Mouse (Mus musculus) NIH3T3 (cell line): ENCODE measurements around the gene Rundc1.
"Not testable (repeated sequence)": the region's sequence is repeated elsewhere in the genome, so short reads cannot be mapped to it uniquely, and the experiment has no call there.

ENCODE experiments used
- DNase-seq: peaks from one replicate; pipeline ENCODE4 v3.0.0-alpha.2; 2012; ENCODE audit warnings: low read depth

Rundc1 gene

DNA sequence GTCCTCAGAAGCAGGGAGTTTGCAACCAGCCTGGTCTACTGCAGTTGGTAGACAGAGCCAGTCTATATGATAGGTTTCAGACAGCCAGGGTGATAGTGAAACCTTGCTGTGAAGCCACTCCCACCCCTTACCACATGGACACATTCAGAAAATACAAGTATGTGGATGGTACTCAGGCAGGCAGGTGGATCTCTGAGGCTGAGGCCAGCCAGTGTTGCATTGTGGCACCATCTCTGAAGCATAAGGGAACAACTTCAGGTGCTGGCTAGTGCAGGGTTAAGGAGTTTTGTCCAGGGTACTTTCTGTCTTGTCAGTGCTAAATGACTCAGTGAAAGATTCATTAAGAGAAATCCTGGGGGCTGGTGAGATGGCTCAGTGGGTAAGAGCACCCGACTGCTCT lies 21.4 kb downstream of the Rundc1 start:
- DNase-seq: no peak

DNA sequence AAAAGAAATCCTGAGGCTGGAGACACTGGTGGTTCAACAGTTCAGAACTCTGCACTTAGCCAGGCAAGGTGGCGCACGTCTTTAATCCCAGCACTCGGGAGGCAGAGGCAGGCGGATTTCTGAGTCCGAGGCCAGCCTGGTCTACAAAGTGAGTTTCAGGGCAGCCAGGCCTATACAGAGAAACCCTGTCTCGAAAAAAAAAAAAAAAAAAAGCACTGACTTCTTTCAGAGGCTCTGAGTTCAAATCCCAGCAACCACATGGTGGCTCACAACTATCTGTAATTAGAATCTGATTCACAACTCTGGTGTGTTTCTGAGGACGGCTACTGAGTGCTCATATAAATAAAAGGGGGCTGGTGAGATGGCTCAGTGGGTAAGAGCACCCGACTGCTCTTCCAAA lies 22.0 kb downstream of the Rundc1 start:
- not testable (repeated sequence) for DNase-seq

DNA sequence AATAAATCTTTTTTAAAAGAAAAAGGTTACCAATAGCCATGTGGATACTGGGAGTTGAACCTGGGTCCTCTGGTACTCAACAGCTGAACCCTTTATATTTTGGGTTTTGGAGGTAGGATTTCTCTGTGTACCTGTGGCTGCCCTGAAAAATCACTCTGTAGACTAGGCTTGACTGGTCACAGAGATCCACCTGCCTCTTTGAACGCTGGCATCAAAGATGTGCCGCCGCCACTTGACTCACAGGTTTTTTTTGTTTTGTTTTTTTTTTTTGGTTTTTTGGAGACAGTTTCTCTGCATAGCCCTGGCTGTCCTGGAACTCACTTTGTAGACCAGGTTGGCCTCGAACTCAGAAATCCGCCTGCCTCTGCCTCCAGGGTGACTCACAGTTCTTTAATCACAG lies 22.9 kb downstream of the Rundc1 start:
- DNase-seq: no peak

DNA sequence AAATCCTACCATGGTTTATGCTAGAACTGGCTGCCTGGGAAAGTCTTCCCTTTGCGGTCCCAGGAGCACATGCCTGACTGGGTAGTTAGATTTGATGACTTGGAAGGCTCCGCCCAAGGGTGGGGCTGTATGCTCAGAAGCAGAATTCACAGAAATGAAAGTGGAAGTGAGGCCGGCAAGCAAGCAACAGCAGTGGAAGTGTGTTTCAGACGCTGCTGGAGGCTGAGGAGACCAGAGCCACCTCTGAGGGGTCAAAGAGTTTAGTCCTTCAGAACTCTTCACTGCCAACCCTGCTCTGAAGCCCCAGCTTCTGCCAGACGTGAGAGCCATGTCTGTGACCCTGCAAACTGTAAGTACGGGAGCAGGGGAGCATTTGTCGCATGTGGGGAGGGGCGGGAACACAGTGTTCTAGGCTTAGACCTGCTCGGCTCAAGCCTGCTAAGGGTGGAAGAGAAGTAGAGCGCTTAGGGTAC lies 23.4 kb downstream of the Rundc1 start, which contains the start of gene Ifi35:
Gene Ifi35, plus strand, starts transcription at position 134 of the 473 bp plus-strand sequence.
- peak; percentile 94 for DNase-seq

DNA sequence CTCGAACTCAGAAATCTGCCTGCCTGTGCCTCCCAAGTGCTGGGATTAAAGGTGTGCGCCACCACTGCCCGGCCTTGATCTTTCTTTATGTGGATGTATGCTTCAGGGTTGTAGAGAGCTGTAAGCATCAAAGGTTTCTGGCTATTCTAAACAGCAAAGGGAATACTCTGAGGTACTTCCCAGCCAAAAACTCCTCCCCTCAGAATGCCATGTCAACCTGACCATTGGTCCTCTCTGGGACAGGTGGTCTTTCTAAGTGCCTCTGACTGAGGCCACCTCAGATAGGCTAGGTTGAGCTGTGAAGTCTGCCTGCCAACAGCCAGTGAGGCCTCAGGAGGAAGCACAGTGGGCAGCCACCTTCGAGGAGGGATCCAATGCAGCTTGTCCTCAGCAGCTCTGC lies 24.0 kb downstream of the Rundc1 start:
- peak; percentile 37 for DNase-seq

DNA sequence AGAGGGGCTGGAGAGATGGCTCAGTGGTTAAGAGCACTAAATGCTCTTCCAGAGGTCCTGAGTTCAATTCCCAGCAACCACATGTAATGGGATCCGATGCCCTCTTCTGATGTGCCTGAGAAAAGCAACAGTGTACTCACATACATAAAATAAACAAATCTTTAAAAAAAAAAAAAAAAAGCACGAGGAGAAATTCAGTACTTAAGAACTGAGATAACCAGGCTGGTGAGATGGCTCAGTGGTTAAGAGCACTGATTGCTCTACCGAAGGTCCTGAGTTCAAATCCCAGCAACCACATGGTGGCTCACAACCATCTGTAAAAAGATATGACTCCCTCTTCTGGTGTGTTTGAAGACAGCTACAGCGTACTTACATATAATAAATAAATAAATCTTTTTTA lies 24.7 kb downstream of the Rundc1 start:
- DNase-seq: not testable (repeated sequence)

DNA sequence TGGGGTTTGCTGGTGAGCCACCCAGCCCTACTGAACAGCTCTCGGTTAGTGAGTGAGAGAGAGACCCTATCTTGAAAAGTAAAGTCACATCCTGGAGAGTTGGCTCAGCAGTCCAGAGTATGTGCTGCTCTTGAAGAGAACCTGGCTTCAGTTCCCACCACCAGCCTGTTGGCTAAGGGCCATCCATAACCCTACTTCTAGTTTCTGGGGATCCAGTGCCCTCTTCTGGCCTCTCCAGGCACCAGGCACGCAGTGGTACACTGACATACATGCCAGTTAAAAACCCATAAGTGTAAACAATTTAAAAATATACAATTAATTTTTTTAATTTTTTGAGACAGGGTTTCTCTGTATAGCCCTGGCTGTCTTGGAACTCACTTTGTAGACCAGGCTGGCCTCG lies 25.5 kb downstream of the Rundc1 start:
- DNase-seq: peak; percentile 61

DNA sequence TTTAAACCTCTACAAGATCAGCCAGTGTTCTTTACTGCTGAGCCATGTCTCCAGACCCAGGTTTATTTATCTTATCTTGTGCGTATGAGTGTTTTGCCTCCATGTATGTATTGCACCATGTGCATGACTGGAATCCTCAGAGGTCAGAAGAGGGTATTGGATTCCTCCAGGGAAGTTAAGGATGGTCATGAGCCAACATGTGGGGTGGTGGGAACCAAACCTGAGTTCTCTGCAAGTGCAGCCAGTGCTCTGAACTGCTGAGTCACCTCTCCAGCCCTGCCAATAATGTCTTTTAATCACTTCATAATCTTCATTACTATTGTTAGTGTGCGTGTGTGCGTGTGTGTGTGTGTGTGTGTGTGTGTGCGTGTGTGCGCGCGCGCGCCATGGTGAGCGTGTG lies 26.7 kb downstream of the Rundc1 start:
- peak; percentile 67 for DNase-seq

DNA sequence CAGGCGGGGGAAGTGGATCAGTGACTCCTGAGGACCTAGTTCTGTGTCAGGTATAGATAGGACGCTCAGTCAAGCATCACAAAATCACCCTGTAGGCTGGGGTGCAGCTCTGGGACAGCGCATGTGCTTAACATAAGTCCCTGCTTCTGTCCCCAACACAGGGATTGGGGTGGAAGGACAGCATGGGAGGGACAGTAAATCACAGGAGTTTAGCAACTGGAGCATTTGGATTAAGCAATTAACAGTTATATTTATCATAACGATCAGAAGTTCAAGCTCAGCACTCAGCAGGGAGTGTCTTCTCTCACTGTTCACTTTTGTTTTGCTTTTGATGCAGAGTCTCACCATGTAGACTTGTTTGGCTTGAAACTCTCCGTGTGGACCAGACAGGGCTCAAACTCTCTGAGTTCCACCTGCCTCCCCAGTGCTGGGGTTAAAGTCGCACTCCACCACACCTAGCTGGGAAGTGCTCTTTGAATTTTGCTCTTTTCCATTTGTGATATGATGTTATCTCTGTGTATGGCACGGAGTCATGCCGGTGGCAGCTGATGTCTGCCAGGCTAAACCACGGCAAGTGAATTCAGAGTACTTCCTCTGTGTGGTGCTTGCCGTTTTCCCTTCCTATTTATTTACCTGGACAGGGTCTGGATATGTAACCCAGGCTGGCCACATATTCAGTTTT lies 27.3 kb downstream of the Rundc1 start:
- no peak for DNase-seq

DNA sequence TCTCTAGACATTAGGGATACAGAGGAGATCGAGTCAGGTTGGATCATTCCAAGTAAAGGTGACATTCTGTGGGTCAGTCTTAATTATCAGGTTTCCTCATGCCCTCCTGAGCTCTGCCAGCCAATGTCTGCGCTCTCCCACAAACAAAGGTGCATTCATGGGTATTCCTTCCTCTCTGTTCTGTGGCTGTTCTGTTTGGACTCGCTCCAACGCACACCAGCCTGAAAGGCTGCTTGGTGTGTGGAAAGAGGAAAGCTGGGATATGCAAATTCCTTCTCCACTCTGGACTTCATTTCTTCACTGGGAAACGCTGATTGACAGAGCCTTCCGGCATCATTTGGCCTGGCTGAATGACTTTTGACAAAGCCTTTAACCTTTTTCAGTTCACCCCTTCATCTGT lies 29.8 kb downstream of the Rundc1 start:
- peak; percentile 62 for DNase-seq

DNA sequence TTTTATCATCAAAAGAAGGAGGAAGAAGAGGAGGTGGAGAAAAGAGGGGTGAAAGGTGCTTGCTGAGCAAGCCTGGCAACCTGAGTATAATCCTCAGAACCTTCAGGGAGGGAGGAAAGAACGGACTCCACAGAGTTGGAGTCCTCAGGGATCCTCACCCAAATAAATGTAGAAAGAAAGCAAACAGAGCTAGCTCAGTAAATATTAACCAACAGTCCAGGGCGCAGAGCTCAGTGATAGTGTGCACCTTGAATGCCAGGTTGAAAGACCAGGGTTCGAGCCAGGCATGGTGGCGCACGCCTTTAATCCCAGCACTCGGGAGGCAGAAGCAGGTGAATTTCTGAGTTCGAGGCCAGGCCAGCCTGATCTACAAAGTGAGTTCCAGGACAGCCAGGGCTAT lies 30.7 kb downstream of the Rundc1 start:
- no peak for DNase-seq

DNA sequence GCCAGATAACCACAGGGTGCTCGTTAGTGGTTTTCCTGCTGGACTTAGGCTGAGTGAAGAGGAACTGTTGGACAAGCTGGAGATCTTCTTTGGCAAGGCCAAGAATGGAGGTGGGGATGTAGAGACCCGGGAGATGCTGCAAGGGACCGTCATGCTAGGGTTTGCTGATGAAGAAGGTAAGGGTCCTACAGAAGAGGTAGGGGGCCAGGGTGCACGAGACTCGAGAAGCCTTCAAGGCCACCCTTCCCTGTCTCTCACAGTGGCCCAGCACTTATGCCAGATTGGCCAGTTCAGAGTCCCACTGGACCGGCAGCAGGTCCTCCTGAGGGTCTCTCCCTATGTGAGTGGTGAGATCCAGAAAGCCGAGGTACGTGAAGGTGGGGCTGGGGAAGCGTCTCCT lies 32.7 kb downstream of the Rundc1 start:
- no peak for DNase-seq

DNA sequence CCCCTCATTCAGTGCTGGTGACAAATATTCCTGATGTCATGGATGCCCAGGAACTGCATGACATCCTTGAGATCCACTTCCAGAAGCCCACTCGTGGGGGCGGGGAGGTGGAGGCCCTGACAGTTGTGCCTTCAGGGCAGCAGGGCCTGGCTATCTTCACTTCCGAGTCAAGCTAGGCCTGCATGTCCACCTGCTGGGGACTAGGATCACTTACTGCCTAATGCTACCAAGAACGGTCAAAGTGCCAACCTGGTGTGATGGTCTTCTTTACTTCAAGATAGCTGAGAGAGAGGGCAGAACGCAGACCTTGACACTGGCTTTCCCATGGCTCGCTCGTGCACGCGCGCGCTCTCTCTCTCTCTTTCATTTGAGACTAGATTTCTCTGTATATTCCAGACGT lies 33.3 kb downstream of the Rundc1 start:
- no peak for DNase-seq

DNA sequence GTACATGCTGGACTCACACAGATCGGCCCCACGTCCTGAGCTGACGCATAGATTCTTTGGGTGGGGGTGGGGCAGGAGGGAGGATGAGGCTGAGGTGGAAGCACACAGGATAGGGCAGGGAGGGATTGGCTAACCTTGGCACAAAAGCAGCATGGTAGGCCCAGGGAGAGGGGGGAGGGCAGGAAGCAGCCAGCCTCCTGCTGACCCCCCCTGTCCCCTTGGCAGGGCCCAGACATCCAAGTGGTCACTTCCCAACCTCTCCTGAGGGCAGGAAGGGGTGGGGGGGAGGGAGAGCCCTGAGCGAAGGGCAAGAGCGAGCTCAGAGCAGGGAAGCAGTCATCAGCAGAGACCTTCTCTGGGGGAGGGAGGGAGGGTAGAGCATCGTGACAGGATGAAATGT lies 34.8 kb downstream of the Rundc1 start:
- no peak for DNase-seq

DNA sequence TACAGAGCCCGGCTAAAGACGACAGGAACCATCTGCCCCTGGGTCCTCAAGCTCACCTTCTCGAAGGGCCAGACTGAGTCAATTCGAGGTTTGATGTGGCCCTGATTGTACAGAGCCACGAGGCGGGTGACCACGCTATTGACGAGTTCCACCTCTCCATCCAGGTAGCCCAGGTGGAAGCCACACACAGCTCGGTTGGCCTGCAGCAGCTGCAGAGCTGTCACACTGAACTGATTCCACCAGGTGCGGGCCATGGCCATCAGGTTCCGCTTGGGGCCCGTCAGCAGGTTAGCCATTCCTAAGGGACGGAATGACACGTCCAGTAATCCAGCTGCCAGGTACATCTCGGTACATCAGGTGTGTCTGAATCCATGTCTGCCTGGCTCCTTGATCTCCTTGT lies 35.4 kb downstream of the Rundc1 start:
- DNase-seq: no peak

DNA sequence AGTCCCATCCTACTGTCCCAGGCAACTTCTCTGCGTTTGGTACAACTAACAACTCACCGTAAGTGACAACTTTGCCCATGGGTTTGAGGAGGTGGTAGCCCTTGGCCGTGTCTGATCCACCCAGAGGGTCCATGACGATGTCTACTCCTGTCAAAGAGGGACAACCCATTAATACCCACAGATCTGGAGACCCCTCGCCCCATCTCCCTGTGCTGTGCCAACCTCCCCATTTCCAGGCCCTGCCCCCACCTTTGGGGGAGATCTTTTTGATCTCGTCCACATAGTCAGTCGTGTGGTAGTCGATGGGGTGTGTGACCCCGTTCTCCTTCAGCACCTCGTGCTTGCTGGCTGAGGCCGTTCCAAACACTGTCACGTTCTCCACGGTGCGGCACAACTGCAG lies 37.3 kb downstream of the Rundc1 start:
- no peak for DNase-seq

DNA sequence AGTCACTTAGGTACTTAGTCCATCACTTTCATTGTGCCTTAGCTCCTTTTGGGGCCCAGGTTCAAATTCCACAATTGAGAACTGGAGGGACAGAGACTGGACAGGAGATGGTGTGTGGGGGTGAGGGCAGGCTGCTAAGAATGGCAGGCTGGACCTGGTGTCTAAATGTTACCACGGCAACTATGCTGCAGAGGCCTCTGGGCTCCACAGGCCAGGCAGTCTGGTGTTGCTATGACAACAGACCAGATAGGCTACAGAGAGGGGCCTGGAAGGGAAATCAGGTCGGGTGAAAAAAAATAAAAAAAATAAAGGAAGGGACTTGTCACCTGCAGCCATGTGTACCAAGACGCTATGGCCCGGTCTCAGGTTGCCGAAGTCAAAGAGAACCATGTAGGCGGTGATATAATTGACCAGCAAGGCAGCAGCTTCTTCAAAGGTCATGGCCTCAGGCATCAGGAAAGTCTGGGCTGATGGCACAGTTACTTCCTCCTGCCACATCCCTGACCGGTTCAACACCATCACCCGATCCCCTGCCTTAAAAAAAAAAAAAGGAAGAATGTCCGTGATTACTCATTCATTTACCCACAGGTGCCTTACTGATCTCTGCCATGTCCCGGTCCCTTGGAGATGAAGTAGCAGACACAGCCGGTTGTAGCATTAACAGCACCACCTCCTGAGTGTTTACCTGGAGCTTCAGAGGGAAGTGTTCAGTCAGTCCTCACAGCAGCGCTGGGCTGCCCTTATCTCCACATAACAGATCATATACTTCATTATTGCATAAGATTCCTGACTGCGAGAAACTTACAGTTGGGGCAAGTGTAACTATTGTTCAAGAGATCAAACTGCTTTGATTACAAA lies 37.9 kb downstream of the Rundc1 start:
- no peak for DNase-seq

DNA sequence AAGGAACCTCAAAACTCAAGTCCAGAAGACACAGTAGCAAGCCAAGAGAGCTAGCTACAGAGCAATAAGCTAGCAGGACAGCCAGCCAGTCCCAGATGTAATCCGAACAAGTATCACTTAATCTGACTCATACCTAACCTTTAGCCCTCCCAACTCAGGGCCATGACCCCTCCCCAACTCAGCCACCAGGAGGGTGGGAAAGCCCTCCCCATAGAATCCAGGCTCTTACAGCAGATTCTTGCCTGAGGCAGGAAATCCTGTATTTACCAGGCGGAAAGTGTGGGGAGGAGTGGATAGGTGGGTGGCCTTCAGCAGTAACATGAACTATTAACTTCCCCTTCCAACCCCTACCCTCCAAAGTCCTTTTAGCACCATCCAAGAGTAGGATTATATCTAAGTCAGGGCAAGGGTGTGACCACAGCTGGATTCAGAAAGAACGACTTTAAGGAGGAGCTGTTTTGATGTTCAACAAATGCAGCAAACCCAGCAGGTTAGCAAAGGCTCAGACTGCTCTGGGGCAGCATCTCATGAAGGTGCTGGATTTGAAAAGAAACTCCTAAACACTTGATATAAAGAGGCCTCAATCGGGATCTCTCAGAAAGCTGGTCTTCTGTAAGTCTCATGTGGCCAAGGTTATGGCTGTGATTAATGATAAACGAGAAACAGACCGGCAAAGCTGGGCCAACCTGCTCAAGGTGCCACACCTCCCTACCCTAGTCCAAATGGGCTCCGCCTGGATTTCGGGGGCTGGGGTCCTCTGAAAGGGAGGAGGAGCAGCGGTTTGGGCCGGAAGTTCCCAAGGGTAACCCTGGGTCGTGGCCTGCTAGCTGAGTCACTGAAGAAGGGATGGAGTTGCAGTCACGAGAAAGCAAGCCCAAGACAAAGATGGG lies 39.6 kb downstream of the Rundc1 start, which contains the start of gene Rnd2:
Gene Rnd2, plus strand, starts transcription at position 789 of the 890 bp plus-strand sequence.
- peak; percentile 55 for DNase-seq

DNA sequence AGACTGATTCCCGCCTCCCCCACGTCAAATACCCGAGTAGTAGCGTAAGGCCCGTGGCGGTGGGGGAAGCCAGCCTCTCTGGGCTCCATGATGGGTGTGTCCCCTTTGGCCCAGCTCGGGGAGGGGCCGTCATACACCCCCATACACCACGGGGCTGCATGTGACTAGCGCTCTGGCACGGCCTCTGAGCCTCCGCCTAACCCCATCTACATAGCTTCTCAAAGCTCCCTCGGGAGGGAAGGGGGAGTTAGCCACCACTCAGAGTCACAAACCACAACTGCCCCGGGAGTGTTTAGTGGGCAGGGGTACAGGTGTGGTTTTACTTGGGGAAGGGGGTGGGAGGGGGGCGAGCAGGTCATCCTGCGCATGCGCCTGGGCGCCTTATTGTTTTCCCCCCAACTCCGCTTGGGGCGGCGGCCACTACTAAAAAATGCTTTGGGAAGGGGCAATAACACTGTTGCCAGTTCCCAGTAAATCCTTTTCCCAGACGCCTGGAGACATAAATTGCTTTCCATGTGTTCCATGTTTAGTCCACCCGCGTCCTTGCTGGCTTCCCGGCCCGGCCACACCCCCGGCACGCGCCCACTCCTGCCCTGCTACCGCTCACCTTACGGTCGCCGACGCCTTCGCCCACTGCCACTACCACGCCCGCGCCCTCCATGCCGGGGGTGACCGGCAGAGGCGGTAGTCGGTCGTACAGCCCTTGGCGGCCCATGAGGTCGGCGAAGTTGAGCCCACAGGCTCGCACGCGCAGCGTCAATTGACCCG lies 40.4 kb downstream of the Rundc1 start:
- DNase-seq: peak; percentile 94

DNA sequence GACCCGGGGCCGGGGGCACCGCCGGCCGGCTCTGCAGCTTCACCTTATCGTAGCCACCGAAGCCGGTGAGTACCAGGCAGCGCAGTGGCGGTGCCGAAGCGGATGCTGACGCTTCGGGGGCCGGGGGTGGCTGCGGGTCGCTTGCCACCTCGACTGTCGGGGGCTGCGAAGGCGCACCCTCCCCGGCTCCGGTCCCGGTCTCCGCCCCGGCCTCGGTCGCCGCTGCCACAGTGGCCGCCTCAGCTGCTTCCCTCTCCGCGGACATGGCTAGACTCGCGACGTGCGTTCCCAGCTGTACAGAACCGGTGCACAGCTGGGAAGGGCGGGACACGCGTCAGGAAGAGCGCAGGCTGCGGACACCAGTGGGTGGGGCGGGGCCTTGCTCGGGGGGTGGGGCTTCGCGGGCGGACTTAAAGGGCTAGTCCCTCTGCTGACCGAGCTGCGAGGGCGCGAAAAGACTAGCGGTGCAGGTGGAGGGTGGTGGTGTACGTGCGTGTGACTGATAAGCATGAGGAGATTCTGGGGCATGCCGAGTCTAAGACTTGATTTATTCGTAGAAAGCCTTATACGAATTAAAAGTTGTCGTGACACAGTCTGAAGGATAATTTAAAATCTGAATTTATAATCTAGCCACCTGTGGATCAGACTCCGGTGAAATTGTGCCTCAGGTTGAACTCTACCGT lies 41.1 kb downstream of the Rundc1 start, which contains the start of gene Vat1:
Gene Vat1, minus strand, starts transcription at position 362 of the 683 bp plus-strand sequence.
- DNase-seq: peak; percentile 86

DNA sequence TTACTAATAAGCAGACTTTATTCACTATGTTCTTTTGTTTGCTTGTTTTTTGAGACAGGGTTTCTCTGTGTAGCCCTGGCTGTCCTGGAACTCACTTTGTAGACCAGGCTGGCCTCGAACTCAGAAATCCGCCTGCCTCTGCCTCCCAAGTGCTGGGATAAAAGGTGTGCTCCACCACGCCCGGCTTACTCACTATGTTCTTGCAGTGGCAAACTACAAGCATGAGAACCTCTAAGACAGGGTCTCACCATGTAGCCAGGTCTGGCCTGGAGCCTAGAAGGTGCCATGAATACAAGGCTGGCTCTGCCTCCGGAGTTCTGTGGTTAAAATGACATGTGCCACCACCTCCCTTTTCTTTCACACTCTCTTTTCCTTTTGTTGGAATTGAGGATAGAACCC lies 41.7 kb downstream of the Rundc1 start:
- not testable (repeated sequence) for DNase-seq
